ENCODE assay signal across 14 mouse cellular contexts in the genomic region with DNA sequence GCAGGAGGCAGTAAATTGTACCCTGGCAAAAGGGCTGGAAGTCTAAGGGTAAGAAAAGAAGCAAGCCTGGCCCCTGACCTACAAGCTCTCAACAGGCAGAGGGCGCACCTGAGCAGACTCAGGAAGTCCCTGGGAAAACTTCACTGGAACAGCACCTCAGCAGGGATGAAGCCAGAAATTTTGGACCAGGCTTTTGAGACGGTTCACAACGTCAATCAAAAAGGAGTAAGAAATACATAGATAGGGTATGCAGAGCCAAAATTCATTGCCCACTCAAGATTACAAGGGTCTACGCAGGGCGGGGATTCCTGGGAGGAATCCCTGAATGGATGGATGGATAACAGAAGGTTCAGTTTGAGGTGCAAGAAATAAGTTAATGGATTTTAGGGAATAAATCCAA. TPM values are rescaled to one million over a fixed set of nuclear protein-coding genes. Genes with fewer than 3 reads are reported as not detected.
DNase-seq lines count a peak whose midpoint lies in the region; ATAC-seq and TF ChIP-seq lines count a peak whose summit lies in the region.
"Not testable (repeated sequence)": the region's sequence is repeated elsewhere in the genome, so short reads cannot be mapped to it uniquely, and the experiment has no call there.
"Had no signal": no experiment of that assay in that cellular context is flagged by ENCODE, and none has a peak within 500 bp of the region (broad histone marks: within the 10 kb centered on the region; RNA-seq: fewer than 3 reads in every experiment).

No protein-coding gene starts in this region.

- not testable (repeated sequence) for ATAC-seq in embryonic facial prominence, embryonic 13.5 days (ENCODE audit: insufficient number of reproducible peaks, insufficient read depth, low FRiP score, low TSS enrichment, low read depth)

- H3K27ac ChIP-seq in embryonic facial prominence, embryonic 13.5 days; gastrocnemius, adult 2 months: not testable (repeated sequence)

- intact Hi-C loops in gastrocnemius, adult 2 months (cut with DNase I); heart, postnatal 36 days (cut with DNase I): not testable (repeated sequence)

- H3K9ac ChIP-seq in embryonic facial prominence, embryonic 13.5 days = not testable (repeated sequence)

- H3K4me3 ChIP-seq in embryonic facial prominence, embryonic 13.5 days = peak overlapping the region; percentile 45; the same call in 1 of the 2 replicates
- peak overlapping the region; percentile 56 for H3K4me3 ChIP-seq in gastrocnemius, adult 2 months

- TF ChIP-seq CTCF in gastrocnemius, adult 2 months (IDR thresholded peaks at IDR 0.05) = not testable (repeated sequence)

- not testable (repeated sequence) for H3K4me1 ChIP-seq in embryonic facial prominence, embryonic 13.5 days

- peak overlapping the region; percentile 63 for H3K4me2 ChIP-seq in embryonic facial prominence, embryonic 13.5 days

- peak; percentile 24 to 74 for DNase-seq in adrenal gland, adult (ENCODE audit: inconsistent age in 2 of 2, low spot score in 1 of 2)
- DNase-seq in gastrocnemius, adult 2 months = peak; percentile 10
- DNase-seq in heart, postnatal 36 days = peak; percentile 13 to 34
- peak; percentile 1 to 33 for DNase-seq in kidney, adult 8-10 months
- DNase-seq in layer of hippocampus, postnatal 36 days = peak; percentile 40 to 43
- peak; percentile 7 to 22 for DNase-seq in lung, postnatal 4 days
- peak; percentile 10 for DNase-seq in right cerebral cortex, adult 18-20 months

- H3K27me3 ChIP-seq in embryonic facial prominence, embryonic 13.5 days = not testable (repeated sequence)

- WGBS in embryonic facial prominence, embryonic 13.5 days = 10% methylated on average over 5 of the region's 5 CpGs

- H3K9me3 ChIP-seq in embryonic facial prominence, embryonic 13.5 days = not testable (repeated sequence)

- H3K36me3 ChIP-seq in embryonic facial prominence, embryonic 13.5 days = not testable (repeated sequence)

RNA-seq across cellular contexts. Expression of gene Gm3667, which starts 1.0 kb away (rescaled TPM):
- polyA plus RNA-seq in embryonic facial prominence, embryonic 13.5 days (2015; fragmentation: Nextera tagmentation; extraction: Ambion mirVana) = 0.51 and 0.66 TPM in 2 replicates
- total RNA-seq in gastrocnemius, adult 2 months (2021) = under 1 TPM in 1 of 2 experiments, not detected in 1; 0.28 TPM
- total RNA-seq in heart, postnatal 36 days (2021) = under 1 TPM; 0.33 to 0.35 TPM
- under 1 TPM; 0.76 to 0.97 TPM for total RNA-seq in layer of hippocampus, postnatal 36 days (2021)
- total RNA-seq: adrenal gland, postnatal 36 days had no signal
- polyA plus RNA-seq: large intestine, adult 2 months; Patski; small intestine, adult 2 months had no signal

RNA-seq across cellular contexts. Expression of gene Gm3642, which starts 48.7 kb away (rescaled TPM):
- polyA plus RNA-seq in embryonic facial prominence, embryonic 13.5 days (2015; fragmentation: Nextera tagmentation; extraction: Ambion mirVana) = not detected in 2 replicates
- total RNA-seq in gastrocnemius, adult 2 months (2021) = not detected
- total RNA-seq in heart, postnatal 36 days (2021) = not detected
- not detected for total RNA-seq in layer of hippocampus, postnatal 36 days (2021)
- total RNA-seq: adrenal gland, postnatal 36 days; gastrocnemius, postnatal 14 days had no signal
- polyA plus RNA-seq: large intestine, adult 2 months; Patski; small intestine, adult 2 months; thymus, postnatal 0 days had no signal
